Mouse (Mus musculus): ENCODE data around the gene Gm5849.
"Not testable (repeated sequence)": the region's sequence is repeated elsewhere in the genome, so short reads cannot be mapped to it uniquely, and the experiment has no call there.

Gene Gm5849

GRCm38 (mm10) chr3:90777776-90778175 lies at the start of gene Gm5849:
Gene Gm5849, minus strand, starts transcription at chr3:90777876.
- not testable (repeated sequence) for DNase-seq

GRCm38 (mm10) chr3:90749658-90750057 lies 28.0 kb downstream of the Gm5849 start:
- DNase-seq = no peak

GRCm38 (mm10) chr3:90726606-90727005 lies 51.1 kb downstream of the Gm5849 start, which contains the start of gene Pglyrp4:
Gene Pglyrp4, plus strand, starts transcription at chr3:90726906.
- DNase-seq = no peak

Measured in thymus, postnatal 14 days (tissue).